Mouse (Mus musculus): ENCODE data around the gene Agk. TPM values are rescaled to one million over a fixed set of nuclear protein-coding genes. Genes with fewer than 3 reads are reported as not detected.

The Agk gene
- 17.5 and 18.7 TPM in 2 replicates for polyA plus RNA-seq (2015; fragmentation: Nextera tagmentation; extraction: Ambion mirVana)

DNA sequence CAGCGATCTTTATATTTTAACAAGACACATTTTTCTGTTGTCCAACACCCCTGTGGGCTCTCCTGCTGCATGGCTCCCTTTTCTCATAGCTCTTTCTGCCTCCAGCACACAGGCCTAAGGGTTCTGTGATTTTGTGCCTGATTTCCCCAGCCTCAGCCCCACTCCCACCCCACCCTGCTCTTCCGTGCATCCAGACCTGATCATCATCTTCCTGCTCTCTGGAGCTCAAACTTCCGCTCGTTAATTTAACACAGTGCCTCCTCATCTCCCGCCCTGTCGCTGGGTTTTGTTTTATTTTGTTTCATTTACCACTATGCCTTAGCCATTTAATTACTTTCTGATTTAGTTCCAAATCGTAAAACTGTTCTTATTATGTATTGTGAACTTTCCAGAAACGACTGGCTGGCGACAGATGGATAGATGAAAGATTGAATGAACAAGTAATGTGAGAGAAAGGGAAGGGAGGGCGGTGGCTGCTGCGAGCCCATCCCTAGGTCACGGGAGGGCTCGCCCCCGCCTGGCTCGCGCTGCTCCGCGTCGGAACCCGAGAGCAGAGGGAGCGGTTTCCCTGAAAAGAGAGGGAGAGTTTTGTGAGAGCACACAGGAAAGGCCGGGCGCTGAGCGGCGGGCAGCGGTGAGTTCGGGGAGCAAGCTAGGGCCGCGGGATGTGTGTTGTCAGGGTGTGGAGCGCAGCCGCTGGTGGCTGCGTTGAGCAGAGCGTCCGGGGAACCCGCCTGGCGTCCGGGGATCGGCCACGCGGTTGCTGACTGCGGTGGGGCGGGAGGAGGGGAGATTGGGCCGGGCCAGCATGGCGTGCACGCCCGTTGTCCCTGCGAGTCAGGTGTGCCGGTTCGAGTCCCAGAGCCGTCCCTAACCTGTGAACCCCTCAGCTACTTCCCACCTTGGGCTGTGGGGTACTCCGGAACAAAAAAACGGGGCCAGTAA is at the start of gene Agk:
Agk (plus strand) TSS at position 276 of the 945 bp plus-strand sequence.

DNA sequence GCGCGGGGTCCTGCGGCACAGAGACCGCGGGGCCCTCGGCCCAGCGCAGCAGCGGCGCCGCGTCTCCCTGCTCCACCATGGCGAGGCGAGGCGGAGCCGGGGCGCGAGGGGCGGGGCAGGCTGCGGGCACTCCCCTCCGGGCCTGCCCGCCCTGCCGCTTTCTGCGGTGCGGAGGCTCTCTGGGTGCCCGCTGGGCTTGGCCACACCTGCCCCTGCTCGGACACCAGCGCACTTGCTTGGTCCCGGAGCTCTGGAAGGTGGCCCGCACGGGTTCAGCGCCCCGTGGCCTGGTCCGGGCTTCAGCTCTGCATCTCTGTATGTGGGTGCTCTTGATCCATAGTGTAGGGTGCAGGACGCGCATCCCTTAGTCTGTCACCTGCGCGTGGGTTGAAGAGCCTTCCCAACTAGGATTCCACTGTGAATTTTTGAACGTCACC is 111.1 kb downstream of the Agk start, which contains the start of gene E330009J07Rik:
E330009J07Rik (minus strand) TSS at position 89 of the 437 bp plus-strand sequence.

DNA sequence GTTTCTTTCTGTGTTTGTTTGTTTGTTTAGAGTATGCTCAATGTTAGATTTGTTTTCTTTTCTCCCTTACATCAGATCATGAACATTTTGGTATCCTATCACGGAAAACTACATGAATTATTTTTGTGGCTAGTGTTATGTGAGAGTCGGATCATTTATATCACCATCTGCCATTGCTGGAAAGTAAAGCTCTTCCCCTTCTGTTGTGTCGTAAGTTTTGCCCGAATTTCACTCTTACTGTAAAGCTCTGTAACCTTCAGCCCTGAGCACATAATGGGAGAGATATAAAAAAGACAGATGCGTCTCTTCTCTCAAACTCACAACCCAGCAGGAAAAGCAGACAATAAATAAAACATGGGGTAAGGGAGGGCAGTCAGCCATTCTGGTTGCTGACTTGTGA is 114.0 kb downstream of the Agk start, which contains the start of gene Wee2:
Wee2 (plus strand) TSS at position 153 of the 400 bp plus-strand sequence.

Other genes starting within 250 kb of the Agk start
- gene E330009J07Rik, start 111.0 kb downstream of the Agk start, polyA plus RNA-seq (2015; fragmentation: Nextera tagmentation; extraction: Ambion mirVana), result 2.9 and 5.0 TPM in 2 replicates
- gene Wee2, start 113.9 kb downstream of the Agk start, polyA plus RNA-seq (2015; fragmentation: Nextera tagmentation; extraction: Ambion mirVana), result not detected in 2 replicates
- 93.6 and 104 TPM in 2 replicates for gene Ssbp1, start 146.2 kb downstream of the Agk start, polyA plus RNA-seq (2015; fragmentation: Nextera tagmentation; extraction: Ambion mirVana)
- gene Tas2r137, start 166.1 kb downstream of the Agk start, polyA plus RNA-seq (2015; fragmentation: Nextera tagmentation; extraction: Ambion mirVana), result not detected in 2 replicates
- gene Tas2r108, start 168.4 kb downstream of the Agk start, polyA plus RNA-seq (2015; fragmentation: Nextera tagmentation; extraction: Ambion mirVana), result not detected in 2 replicates
- gene Prss37, start 194.3 kb downstream of the Agk start, polyA plus RNA-seq (2015; fragmentation: Nextera tagmentation; extraction: Ambion mirVana), result not detected in 2 replicates
- not detected in 2 replicates for gene Olfr461, start 229.9 kb downstream of the Agk start, polyA plus RNA-seq (2015; fragmentation: Nextera tagmentation; extraction: Ambion mirVana)
- not detected in 2 replicates for gene Olfr460, start 244.3 kb downstream of the Agk start, polyA plus RNA-seq (2015; fragmentation: Nextera tagmentation; extraction: Ambion mirVana)

Data from spleen, postnatal 0 days (tissue).